Mouse (Mus musculus) retina, postnatal 7 days (tissue): ENCODE measurements around the gene H1f0.

Experiments
- DNase-seq: peaks from one replicate; pipeline ENCODE4 v3.0.0-alpha.2; 2012; ENCODE audit warnings: low read depth, low spot score

H1f0 gene

GRCm38 (mm10) chr15:79068416-79068815 is 40.2 kb downstream of the H1f0 start:
- DNase-seq: no peak

GRCm38 (mm10) chr15:79071117-79072039 is 43.1 kb downstream of the H1f0 start:
- DNase-seq: no peak

GRCm38 (mm10) chr15:79073752-79074151 is 45.5 kb downstream of the H1f0 start:
- DNase-seq: no peak

GRCm38 (mm10) chr15:79074446-79074845 is 46.2 kb downstream of the H1f0 start:
- DNase-seq: no peak

- peak; percentile 72 for DNase-seq
These were observed 46.8 kb downstream of the H1f0 start, which contains the start of gene Eif3l for GRCm38 (mm10) chr15:79074913-79075532. Gene Eif3l (plus strand): TSS chr15:79075179.

GRCm38 (mm10) chr15:79075658-79076365 is 47.6 kb downstream of the H1f0 start:
- DNase-seq: no peak

- no peak for DNase-seq
These were observed 51.3 kb downstream of the H1f0 start for GRCm38 (mm10) chr15:79079567-79079966.
